Mouse (Mus musculus) cerebellum, postnatal 36 days (tissue): ENCODE results near the gene Tbc1d22b.
A peak's percentile ranks its signal among the peaks of the same experiment; 100 is the strongest.

Experiments used
- DNase-seq, 2 experiments: peaks; one replicate each; pipeline ENCODE4 v3.0.0; 2021 to 2022; ENCODE audit warnings: mixed read lengths in 2 of 2

The Tbc1d22b gene

DNA sequence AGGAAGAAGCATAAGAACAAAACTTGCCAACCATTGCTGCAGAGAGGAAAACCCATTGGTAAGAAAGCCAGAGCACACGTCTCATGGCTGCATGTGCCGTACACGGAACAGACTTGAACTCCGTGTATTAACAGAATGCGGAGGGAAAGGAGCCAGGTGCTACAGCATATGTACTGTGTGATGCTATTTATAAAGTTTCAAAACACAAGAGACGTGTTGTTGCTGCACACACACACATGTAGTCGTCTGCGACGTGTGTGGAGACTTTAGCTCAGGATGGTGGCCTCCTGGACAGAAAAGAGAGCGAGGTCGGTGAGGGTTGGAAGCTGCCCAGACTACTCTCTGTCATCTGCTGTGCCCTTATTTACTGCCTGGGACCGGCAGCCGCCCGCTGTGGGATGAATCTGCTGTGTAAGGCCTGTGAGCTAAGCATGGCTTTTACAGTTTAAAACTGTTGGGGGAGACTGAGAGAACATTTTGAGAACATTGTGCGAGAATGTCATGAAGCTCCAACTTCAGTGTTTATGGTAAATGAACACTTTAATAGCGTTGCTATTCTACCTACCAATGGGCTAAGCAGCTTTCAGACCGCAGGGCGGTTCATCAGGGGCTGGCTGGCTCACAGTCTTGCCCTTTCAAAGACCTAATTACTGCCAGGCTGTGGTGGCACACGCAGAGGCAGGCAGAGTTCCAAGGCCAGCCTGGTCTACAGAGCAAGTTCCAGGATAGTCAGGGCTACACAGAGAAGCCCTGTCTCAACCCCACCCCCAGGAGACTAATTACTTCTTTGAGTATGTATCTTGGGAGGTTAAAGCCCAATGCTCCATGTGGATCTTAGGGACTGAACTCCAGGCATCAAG, 6.5 kb upstream of the Tbc1d22b start:
- peak; percentile 59 to 60 for DNase-seq

DNA sequence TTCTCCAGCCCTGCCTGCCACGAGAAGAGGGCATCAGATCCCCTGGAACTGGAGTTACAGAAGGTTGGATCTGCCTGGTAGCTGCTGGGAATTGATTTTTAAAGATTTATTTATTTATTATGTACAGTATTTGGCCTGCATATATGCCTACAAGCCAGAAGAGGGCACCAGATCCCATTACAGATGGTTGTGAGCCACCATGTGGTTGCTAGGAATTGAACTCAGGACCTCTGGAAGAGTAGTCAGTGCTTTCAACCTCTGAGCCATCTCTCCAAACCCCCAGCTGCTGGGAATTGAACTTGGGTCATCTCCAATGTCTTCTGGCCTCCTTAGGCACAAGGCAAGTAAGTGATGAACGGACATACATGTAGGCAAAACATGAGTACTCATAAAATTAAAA, 5.5 kb upstream of the Tbc1d22b start:
- DNase-seq = no peak

DNA sequence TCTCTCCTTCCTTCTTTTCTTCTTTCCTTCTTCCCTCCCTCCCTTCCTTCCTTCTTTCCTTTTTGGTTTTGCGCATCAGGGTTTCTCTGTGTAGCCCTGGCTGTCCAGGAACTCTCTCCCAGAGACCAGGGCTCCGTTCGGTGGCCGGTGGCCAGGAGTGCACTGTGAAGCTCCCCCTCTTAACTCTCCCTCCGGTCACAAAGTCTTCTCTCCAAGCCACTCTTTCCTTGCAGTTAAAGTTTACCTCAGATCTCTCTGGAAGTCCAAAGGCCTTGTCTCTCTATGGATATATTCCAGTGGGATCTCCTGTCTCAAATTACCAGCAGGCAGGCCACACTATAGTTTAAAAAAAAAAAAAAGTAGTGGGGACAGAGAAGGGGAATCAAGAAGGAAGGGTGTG, 4.3 kb upstream of the Tbc1d22b start:
- no peak for DNase-seq

DNA sequence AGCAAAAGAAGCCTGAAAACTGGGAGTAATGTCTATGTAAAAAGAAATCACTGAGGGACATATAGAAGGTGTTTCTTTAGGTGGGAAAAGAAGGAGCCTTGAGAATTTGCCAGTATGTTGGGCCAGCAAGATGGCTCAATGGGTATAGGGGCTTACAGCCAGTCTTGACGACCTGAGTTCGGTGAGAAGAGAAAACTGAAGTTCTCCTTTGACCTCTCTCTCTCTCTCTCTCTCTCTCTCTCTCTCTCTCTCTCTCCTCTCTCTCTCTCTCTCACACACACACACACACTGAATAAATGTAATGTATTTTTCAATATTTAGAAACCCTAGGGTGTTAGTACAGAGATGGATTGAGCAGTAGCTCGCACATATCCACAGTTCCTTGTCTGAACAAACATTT, 1.1 kb upstream of the Tbc1d22b start:
- DNase-seq = no peak

DNA sequence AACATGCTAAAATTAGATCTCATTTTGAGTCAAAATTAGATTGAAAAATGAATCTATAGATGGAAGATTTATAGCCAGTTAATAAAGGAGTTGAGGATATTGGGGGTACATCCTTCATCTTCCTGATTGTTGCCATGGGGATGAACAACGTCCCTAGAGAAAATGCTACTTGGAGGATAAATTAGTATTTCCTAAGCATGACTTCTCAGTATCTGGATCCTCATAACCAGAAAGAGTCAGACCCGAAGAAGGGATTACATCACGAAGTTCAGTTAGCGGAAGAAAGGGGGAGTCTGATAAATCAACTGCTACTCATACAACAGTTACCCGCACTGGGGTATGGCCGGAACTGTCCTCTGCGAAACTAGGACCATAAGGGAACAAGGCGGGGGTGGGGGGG, 591 bp upstream of the Tbc1d22b start:
- no peak for DNase-seq

DNA sequence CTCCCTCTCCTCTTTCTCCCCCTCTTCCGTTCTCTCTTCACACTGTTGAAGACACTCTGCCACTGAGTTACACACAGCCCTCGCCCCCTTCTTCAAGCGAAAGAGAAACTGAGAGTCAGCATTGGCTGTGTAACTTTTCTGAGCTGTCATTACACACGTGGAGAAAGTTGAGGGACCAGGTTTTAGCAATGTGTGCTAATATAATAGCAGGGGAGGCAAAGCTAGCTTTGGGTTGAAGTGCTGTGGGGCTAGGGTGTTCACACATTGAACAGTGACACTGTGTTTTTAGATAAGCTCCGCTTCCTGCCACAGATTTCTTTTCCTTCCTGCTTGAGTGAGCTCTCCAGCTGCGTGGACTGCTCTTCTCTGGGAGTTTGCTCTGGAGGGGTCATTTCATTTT, 1.4 kb downstream of the Tbc1d22b start:
- DNase-seq = no peak

DNA sequence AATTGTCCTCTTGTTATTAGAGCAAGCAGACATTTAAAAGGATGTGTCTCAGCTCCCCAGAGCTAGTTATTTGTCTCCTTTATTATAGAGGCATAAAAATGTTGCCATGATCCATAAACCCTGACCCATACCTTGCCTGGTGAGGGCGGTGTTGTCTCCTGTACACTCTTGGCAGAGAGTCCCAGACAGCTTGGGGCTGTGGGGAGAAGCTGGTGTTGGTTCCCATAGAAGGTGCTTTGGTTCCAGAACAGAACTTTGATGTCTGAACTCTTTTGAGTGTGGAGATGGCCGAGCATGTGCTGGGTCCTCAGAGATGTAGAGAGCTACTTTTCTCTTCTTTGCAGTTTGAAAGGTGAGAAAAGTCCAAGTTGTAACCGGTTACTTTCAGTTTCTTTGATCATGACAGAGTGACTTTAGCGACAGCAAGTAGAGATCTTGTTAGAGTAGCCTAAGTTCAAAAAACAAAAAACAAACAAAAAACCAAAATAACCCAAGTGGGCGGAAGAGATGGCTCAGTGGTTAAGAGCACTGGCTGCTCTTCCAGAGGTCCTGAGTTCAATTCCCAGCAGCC, 2.7 kb downstream of the Tbc1d22b start, which contains the start of gene Tmem217:
Gene Tmem217, minus strand, starts transcription at position 224 of the 571 bp plus-strand sequence.
- no peak for DNase-seq

DNA sequence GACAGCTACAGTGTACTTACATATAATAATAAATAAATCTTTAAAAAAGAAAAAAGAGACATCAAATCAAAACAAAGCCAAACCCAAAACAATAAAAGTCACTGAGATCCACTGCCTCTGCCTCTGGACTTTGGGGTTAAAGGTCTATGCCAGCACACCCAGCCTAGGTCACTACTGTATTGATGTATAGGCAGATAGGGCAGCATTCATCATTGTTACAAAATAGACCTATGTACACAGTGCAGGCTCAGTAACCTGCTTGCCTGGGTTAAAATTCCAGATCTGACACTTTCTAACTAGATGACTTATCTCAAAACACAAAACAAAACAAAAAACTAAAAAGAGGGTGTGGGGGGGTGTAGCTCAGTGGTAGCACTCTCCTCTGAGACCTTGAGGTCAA, 4.6 kb downstream of the Tbc1d22b start:
- no peak for DNase-seq

DNA sequence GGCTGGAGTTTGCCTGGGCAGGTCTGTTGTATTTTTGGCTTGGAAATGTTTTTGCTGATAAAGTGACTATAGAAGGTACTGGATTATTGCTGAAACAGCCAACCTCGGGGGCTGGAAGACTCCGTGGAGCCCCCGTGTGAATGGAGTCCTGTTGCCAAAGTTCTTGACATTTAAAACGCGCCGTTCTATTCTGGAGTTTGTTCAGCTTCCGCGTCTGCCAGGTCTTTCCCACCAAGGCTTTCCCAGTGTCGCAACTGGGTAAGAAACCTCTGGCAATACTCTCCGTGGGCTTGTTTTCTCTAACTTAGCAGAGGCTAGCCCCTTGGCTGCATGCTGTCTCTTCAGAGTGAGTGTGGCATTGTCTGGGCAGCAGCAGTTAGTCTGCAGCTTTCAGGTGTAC, 6.9 kb downstream of the Tbc1d22b start:
- no peak for DNase-seq

DNA sequence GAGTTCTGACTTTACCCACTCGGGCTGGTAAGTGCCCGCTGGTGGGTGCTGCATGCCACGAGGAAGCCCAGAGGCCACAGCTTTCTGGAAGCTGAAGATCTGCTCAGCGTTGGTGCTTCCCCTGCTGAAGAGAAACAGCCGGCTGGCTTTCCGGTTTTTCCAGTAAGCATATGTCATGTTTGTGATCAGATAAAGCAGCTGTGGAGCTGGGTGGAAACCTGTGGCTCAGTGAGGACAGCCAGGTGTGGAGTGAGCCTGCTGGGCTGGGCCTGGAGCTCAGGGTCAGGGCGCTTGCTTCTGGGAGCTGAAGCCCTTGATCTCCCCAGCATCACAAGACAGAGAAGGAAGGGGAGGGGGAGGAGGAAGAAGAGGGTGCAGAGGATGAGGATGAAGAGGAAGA, 7.3 kb downstream of the Tbc1d22b start:
- DNase-seq = no peak

DNA sequence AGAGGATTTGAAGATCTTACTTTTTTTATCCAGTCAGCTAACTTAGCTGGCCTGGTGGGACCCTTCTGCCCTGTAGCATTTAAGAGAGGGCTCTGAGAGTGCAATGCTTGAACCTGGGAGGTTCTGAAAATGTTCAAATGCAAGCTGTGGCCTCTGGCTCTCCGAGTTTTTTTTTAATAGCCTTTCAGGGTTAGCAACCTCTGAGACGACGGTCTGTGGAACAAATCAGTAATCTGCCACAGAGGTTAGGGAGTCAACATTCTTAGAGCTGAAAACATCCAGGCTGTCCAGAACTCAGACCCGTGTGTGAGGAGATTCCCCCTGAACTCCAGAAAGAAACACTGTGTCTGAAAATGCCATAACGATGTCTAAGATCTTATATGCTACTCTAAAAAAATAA, 8.9 kb downstream of the Tbc1d22b start:
- no peak for DNase-seq

DNA sequence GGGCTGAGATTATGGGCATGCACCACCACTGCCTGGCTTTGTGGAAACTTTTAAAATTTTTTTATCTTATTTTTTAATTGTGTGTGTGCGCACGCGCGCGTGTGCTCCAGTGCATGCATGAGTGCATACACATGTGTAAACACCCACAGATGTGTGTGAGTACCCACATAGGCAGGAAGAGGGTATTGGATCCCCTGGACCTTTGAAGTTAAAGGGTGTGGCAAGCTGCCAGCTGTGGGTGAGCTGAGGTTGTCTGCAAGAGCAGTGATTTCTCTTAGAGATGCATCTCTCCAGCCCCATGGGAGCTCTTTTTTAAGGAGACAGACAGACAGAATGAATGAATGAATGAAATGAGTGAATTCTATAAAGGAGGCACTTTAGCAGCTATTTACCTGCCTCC, 15.9 kb downstream of the Tbc1d22b start:
- DNase-seq = no peak

DNA sequence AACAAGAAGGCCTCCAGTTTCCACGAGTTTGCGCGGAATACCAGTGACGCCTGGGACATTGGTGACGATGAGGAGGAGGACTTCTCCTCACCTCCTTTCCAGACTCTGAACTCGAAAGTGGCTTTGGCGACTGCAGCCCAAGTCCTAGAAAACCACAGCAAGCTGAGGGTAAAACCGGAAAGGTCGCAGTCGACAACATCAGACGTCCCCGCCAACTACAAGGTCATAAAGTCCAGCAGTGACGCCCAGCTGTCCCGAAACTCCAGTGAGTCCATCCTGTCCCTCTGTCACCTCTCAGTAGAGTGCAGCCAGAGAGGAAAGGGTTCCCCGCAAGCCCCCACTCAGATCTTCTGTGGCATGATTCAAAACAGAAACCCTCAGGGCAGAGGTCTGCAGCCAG, 18.9 kb downstream of the Tbc1d22b start:
- no peak for DNase-seq

DNA sequence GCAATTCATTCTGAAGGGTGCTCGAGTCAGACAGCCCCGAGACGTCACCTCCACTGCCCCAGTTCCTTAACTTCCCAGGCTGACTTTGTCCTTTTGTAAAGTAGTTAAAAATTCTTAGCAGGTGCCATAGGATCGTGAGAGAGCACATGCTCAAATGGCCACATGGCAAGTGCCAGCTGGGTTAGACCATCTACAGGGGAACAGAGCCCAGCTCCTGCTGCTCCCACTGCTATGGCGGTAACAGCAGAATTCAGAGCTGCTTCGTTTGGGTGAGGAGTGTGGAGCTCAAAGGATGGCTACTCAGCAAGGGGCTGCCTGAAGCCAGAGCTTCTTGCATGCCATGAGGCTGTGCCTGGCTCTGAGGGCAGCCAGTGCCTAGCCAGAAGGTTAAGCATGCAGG, 20.2 kb downstream of the Tbc1d22b start:
- peak; percentile 25 to 32 for DNase-seq

DNA sequence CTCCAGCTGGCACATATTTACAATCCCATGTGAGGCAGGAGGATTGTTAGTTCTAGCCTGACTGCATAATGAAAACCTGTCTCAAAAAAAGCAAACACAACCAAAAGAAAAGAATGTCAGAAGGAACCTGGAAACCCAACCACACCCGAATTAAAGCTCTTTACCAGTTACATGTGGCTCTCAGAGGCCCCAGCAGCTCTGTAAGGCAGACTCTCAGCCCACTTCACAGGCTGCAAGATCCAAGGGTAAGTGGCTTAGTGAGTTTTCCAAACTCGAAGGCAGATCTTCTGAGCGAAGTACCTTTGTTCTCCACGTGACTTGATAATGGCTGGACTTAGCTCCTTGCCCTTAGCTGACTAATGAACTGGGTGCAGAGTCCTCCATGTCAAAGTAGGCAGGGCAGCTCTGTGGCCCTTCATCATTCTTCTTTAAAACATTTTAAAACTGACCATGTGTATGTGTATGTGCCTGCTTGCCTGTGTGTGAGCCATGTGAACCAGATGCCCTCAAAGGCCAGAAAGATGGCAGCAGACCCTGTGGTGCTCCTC, 30.1 kb downstream of the Tbc1d22b start:
- no peak for DNase-seq

DNA sequence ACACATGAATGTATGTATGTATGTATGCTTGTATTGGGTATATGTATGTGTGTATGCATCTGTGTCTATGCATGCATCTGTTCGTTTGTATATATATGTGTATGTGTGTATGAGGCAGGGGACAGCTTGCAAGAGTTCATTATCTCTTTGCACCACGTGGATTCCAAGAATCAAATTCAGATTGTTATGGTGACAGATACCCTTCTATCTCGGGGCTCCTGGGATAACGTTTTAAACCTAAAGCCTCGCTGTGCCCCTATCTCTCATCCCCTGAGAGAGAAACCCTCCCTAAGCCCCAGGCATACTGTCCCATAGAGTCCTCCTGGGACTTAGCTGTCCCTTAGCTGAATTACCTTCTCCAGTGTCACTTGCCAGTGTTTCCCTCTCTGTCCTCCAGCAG, 34.0 kb downstream of the Tbc1d22b start:
- no peak for DNase-seq

DNA sequence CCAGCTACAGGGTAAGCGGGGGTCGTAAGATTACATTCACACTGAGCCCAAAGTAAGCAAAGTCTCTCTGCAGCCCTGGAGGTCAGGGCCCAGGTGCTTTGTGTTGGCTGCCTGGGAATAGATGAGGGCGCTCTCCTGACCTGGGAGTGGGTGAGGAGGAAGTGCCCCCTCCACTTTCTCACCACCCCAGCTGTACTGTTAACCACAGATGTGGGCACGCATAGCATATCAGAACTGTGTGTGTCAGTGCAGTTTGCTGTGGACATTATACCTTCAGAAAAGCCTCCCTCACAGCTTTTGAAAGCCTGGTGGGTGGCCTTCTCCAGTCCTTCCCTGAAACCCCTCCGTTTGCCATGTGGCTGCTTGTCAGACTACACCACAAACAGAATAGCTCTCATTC, 34.7 kb downstream of the Tbc1d22b start:
- no peak for DNase-seq

DNA sequence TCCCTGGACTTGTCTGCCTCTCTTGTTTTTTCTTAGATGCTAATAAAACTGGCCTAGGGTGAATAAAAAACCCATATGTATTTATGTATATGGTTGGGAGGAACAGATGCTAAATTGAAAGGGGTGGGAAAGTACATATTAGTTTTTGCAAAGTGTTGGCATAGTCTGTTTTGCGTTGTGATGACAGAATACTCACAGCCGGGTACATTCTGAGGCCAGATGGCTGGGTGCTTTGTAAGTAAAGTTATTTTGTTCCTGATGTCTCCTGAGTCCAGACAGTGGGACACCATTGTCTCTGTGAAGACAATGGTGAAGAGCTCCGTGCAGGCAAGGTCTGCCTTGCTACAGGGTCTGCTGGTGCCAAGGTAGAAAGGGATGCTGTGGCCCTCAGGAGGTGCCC, 35.2 kb downstream of the Tbc1d22b start:
- DNase-seq = no peak

DNA sequence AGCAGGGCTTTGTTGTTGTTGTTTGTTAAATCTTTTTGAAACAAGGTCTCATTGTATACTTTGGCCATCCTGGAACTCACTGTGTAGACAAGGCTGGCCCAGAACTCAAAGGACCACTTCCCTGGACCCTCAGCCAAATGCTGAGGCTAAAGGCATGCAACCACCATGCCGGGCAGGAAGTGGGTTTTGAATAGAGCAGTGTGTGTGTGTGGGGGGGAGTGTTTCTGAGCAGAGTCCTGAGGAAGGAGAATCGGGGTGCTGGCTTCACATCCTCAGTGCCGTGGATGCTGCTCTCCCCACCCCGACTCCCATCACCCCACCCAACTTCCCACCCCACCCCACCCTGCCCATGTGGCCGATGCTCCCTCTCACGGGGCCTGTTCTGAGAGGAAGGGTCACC, 35.9 kb downstream of the Tbc1d22b start:
- DNase-seq = no peak

DNA sequence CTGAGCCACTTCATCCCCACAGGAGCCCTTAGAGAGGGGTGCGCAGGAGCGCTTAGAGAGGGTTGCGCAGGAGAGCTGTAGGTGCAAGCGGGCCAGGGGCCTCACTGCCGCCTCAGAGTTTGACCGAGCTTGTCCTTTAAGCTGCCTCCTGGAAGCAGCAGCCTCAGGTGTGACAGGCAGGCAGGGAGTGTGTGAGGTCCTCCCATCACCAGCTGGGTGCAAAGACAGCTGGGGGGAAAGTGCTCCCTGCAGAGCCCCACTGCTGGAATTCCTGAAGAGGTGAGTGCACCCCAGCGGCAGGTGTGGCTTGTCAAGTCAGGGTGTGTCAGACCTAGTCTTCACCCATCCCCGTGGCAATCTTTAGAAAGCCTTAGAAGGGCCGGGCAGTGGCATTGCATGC, 37.3 kb downstream of the Tbc1d22b start:
- DNase-seq = no peak

DNA sequence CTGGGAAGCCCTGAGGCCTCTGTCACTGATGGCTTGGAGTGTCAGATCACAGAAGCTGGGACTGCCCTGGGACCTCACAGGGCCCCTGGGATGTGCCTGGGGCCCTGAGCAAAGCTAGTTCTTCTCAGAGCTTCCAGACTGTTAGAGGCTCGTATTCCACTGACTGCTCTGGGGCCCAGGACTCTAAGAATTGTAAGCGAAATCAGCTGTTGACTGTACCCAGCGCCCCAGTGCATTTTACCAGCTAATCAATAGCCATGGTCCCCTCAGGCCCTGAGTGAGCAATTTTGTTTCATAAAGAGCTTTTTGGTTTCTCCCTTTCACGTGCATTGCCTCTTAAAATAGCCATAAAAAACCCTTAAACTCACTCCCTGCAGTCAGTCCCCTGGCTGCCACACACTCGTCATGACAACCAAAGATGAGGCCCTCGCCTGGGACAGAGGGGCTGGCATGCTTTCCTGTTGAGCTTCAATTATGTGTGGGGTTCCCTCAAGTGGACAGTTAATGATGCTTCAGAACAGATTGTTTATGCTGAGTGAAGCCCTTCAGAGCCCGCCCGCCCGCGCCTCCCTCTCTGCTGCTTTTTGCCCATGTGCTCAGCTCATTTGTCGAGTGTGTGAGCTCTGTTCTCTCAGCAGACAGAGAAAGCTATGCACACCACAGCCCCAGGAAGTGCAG, 39.8 kb downstream of the Tbc1d22b start:
- no peak for DNase-seq

DNA sequence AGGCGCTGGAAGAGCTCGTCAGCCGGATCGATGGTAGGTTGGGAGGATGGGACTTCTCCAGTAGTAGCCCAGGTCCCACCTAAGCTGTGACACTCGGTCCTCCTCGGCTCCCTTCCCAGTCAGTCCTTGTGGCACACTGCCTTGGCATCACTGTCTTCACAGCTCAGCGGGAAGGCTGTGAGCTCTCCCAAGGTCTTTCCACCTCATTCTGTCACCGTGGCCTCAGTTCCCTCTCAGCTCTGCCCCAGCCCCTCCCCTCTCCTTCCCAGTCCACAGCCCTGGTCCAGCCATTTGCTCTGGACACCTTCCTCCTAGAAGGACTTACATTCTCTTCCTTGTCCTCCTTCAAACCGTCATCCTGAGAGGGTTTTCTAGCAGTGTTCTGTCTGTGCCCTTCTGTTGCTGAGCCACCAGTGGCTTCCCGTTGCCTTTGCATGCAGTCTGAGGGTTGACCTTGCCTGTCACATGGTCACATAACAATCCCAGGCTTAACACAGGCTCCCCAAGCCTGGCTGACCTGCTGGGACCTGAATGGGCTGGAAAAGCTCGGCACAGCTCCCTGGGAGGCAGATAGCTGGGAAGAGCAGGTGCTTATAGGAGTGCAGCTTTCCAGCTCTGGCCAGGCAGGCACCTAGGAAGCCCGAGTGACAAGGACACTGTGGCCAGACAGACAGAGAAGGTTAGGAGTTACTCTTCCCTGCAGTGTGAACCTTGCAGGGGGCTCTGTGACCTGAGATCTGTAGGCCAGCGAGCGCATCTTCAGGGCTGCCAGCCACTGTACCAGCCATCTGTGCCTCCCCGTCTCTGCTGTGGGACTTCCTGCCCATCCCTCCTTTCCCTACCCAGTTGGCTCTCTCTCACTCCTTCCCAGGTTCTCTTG, 46.5 kb downstream of the Tbc1d22b start:
- peak; percentile 67 to 70 for DNase-seq

DNA sequence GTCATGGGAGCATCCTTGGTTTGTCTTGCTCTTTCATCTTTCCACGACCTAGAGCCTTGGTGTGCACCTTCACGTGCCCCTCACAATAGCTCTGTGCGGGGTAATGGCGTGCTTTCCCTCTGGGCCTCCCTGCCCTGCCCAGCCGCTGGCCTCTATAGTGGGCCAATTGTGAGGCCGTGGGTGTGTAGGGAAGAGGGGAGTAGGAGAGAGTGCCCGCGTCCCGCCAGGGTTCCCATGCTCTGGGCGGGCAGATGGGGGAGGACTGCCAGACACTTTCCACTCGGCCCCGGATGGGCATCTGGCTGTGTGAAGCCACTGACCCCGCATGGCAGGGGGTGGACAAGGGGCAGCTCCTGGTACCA, 47.2 kb downstream of the Tbc1d22b start:
- no peak for DNase-seq
